Comparison of ENCODE assay signal across 11 mouse cellular contexts in the genomic region with DNA sequence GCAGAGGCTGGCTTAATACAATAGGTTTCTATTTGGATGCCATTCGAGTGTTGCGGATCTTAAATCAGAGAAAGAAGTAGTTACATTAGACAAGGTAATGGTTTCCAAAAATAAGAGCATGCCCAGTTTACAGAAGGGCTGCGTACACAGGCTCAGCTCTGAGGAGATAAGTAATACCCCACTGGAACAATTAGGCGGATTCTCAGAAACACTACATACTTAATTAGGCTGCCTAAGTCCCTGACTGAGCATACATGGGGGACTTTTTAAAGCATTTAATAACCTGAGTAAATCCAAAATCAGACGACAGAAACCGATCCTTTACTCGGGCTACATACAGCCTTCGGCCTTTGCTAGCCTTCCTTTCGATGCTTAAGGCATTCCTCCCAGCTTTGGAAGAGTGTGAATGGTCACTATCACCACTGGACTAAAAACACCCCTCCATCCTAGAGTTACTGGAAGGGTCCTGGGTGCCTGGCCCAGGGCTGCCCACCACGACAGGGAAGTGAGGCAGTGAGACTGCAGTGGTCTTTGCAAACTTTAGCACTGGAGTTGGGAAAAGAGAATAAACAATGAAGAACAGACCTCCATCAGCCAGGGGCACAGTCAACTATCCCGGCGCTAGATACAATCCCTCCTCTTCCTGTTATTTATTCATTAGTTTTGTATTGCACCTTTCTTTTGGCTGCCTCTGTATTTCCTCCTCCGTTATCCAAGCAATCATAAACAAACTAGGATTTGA. TPM values are rescaled to one million over a fixed set of nuclear protein-coding genes. Genes with fewer than 3 reads are reported as not detected.
A peak's percentile ranks its signal among the peaks of the same experiment; 100 is the strongest.
DNase-seq lines count a peak whose midpoint lies in the region; ATAC-seq and TF ChIP-seq lines count a peak whose summit lies in the region.
"Had no signal": no experiment of that assay in that cellular context is flagged by ENCODE, and none has a peak within 500 bp of the region (broad histone marks: within the 10 kb centered on the region; RNA-seq: fewer than 3 reads in every experiment).

No protein-coding gene starts in this region.

- peak overlapping the region; percentile 73 for H3K4me3 ChIP-seq in kidney, embryonic 16.5 days (ENCODE audit: low read length)
- peak overlapping the region; percentile 95 for H3K4me3 ChIP-seq in forebrain, embryonic 12.5 days (replicated peaks)
- peak overlapping the region; percentile 67; the same call in 1 of the 2 replicates for H3K4me3 ChIP-seq in intestine, postnatal 0 days (ENCODE audit: low read depth, low read length)
- peak overlapping the region; percentile 83 for H3K4me3 ChIP-seq in olfactory bulb, adult 2 months (ENCODE audit: insufficient read depth, low read depth, low read length)
- H3K4me3 ChIP-seq: erythroblast, embryonic 14.5 days had no signal

- no peak for DNase-seq in kidney, adult 18-20 months
- no peak for DNase-seq in left cerebral cortex, postnatal 36 days (ENCODE audit: low spot score in 2 of 2)
- DNase-seq in thymus, postnatal 25 days: no peak
- DNase-seq in left cerebral cortex, adult 18-20 months (ENCODE audit: low spot score in 2 of 2): no peak
- DNase-seq: layer of hippocampus, postnatal 36 days; thymus, postnatal 36 days had no signal

- H3K9me3 ChIP-seq in kidney, embryonic 16.5 days (ENCODE audit: low read length): no peaks in the 10 kb centered on the region
- no peaks in the 10 kb centered on the region for H3K9me3 ChIP-seq in forebrain, embryonic 12.5 days
- no peaks in the 10 kb centered on the region for H3K9me3 ChIP-seq in intestine, postnatal 0 days (ENCODE audit: control insufficient read depth)

- TF ChIP-seq CTCF in intestine, postnatal 0 days (IDR thresholded peaks at IDR 0.05; ENCODE audit: low read depth): no peak
- no peak for TF ChIP-seq CTCF in olfactory bulb, adult 2 months (IDR thresholded peaks at IDR 0.05; ENCODE audit: insufficient read depth, low read depth, low read length)

- H3K27me3 ChIP-seq in kidney, embryonic 16.5 days (ENCODE audit: insufficient read depth, low read length): peaks cover 7% of the 10 kb centered on the region; the same call in 1 of the 2 replicates
- 0 out of 2 replicates have a peak, but pooled peaks cover 6% of the 10 kb centered on the region for H3K27me3 ChIP-seq in forebrain, embryonic 12.5 days
- H3K27me3 ChIP-seq in intestine, postnatal 0 days (replicated peaks; ENCODE audit: control insufficient read depth, insufficient read depth, low read length): peaks cover 3% of the 10 kb centered on the region; the same call in 1 of the 2 replicates

- whole genome bisulfite sequencing in kidney, embryonic 16.5 days: 30% methylated on average over 13 of the region's 13 CpGs
- 8% methylated on average over 13 of the region's 13 CpGs for WGBS in forebrain, embryonic 12.5 days
- 42% methylated on average over 13 of the region's 13 CpGs for WGBS in intestine, postnatal 0 days
- WGBS in olfactory bulb, adult 2 months: 22% methylated on average over 13 of the region's 13 CpGs

- no peak for ATAC-seq in kidney, embryonic 16.5 days (ENCODE audit: low FRiP score, low TSS enrichment)
- ATAC-seq in forebrain, embryonic 12.5 days (ENCODE audit: low FRiP score): no peak
- no peak for ATAC-seq in intestine, postnatal 0 days

- H3K27ac ChIP-seq in kidney, embryonic 16.5 days (ENCODE audit: low read length): peak overlapping the region; percentile 52; the same call in 1 of the 2 replicates
- peak overlapping the region; percentile 98 for H3K27ac ChIP-seq in forebrain, embryonic 12.5 days
- no peak overlapping the region for H3K27ac ChIP-seq in intestine, postnatal 0 days (ENCODE audit: low read depth, low read length)
- peak overlapping the region; percentile 50 for H3K27ac ChIP-seq in olfactory bulb, adult 2 months (ENCODE audit: insufficient read depth, low read depth, low read length)

- intact Hi-C loops in left cerebral cortex, postnatal 36 days (cut with DNase I): loop anchor here (5.0 to 10.0 kb wide), 6 partner anchors 108 to 492 kb away; no protein-coding TSS in a partner anchor

- no peak for TF ChIP-seq POLR2A in olfactory bulb, adult 2 months (IDR thresholded peaks at IDR 0.05; ENCODE audit: insufficient read depth, low read depth, low read length)

- peak overlapping the region; percentile 97 for H3K9ac ChIP-seq in kidney, embryonic 16.5 days (replicated peaks; ENCODE audit: low read length)
- peak overlapping the region; percentile 99 for H3K9ac ChIP-seq in forebrain, embryonic 12.5 days
- no peak overlapping the region for H3K9ac ChIP-seq in intestine, postnatal 0 days (ENCODE audit: low read depth, low read length)

- H3K4me2 ChIP-seq in kidney, embryonic 16.5 days (replicated peaks; ENCODE audit: low read depth, low read length): peak overlapping the region; percentile 79
- peak overlapping the region; percentile 63 for H3K4me2 ChIP-seq in forebrain, embryonic 12.5 days
- peak overlapping the region; percentile 98 for H3K4me2 ChIP-seq in intestine, postnatal 0 days (replicated peaks; ENCODE audit: low read depth)

- peaks cover 32% of the 10 kb centered on the region for H3K4me1 ChIP-seq in kidney, embryonic 16.5 days (ENCODE audit: insufficient read depth, low read length)
- H3K4me1 ChIP-seq in forebrain, embryonic 12.5 days: peaks cover 43% of the 10 kb centered on the region
- no peaks in the 10 kb centered on the region for H3K4me1 ChIP-seq in intestine, postnatal 0 days (replicated peaks; ENCODE audit: control insufficient read depth, insufficient read depth, low read length)
- H3K4me1 ChIP-seq in olfactory bulb, adult 2 months (ENCODE audit: control insufficient read depth, insufficient read depth, low read length): peaks cover 5% of the 10 kb centered on the region; the same call in 1 of the 2 replicates

- no peaks in the 10 kb centered on the region for H3K36me3 ChIP-seq in kidney, embryonic 16.5 days (ENCODE audit: insufficient read depth, low read length)
- H3K36me3 ChIP-seq in forebrain, embryonic 12.5 days (replicated peaks): 0 out of 2 replicates have a peak, but pooled peaks cover 6% of the 10 kb centered on the region
- no peaks in the 10 kb centered on the region for H3K36me3 ChIP-seq in intestine, postnatal 0 days (ENCODE audit: control insufficient read depth, insufficient read depth)

RNA-seq across cellular contexts. Expression of gene Tox3, which starts 1.8 kb away (rescaled TPM):
- 7.9 and 8.8 TPM in 2 replicates for polyA plus RNA-seq in kidney, embryonic 16.5 days (2015; fragmentation: Nextera tagmentation; extraction: Ambion mirVana)
- polyA plus RNA-seq in forebrain, embryonic 12.5 days (2016; fragmentation: Nextera tagmentation; extraction: Ambion mirVana): 34.2 and 41.3 TPM in 2 replicates
- polyA plus RNA-seq in intestine, postnatal 0 days (2015; fragmentation: Nextera tagmentation; extraction: Ambion mirVana): 2.0 and 2.1 TPM in 2 replicates
- polyA plus RNA-seq in olfactory bulb, adult 2 months (2012; ENCODE audit: insufficient read depth, insufficient read length, low replicate concordance, missing spikeins): not detected in 2 replicates
- 10 to 100 TPM; 19.8 to 24.6 TPM for total RNA-seq in left cerebral cortex, postnatal 36 days (2021)
- total RNA-seq in left cerebral cortex, adult 18-20 months (2021): 10 to 100 TPM; 23.3 to 24.7 TPM
- polyA plus RNA-seq: erythroblast, embryonic 14.5 days had no signal
